Mouse (Mus musculus) forebrain, embryonic 13.5 days (tissue): Measurements from ENCODE around the gene Bcan. TPM values are rescaled to one million over a fixed set of nuclear protein-coding genes. Genes with fewer than 3 reads are reported as not detected.

Experiments
- ATAC-seq: fragments of 200-750 bp; cut with Nextera tagmentation; 2 replicates; pipeline ENCODE4 v1.8.0; 2017
- H3K27ac ChIP-seq: fragments of 300-500 bp; sonication (generic); 2 replicates; pipeline ENCODE4 v1.5.1; 2015; ENCODE audit warnings: inconsistent platforms, mild to moderate bottlenecking, moderate library complexity
- H3K27me3 ChIP-seq: fragments of 300-500 bp; sonication (generic); 2 replicates; pipeline ENCODE4 v1.6.1; 2015; ENCODE audit warnings: mild to moderate bottlenecking, inconsistent platforms
- H3K36me3 ChIP-seq: fragments of 300-500 bp; sonication (generic); 2 replicates; pipeline ENCODE4 v1.6.1; 2015; ENCODE audit warnings: mild to moderate bottlenecking, inconsistent platforms; ENCODE audit not compliant: poor library complexity, severe bottlenecking
- H3K4me1 ChIP-seq: fragments of 300-500 bp; sonication (generic); 2 replicates; pipeline ENCODE4 v1.6.1; 2015; ENCODE audit warnings: inconsistent platforms
- H3K4me2 ChIP-seq: fragments of 300-500 bp; sonication (generic); 2 replicates; pipeline ENCODE4 v1.6.1; 2015; ENCODE audit warnings: inconsistent platforms, mild to moderate bottlenecking, moderate library complexity
- H3K4me3 ChIP-seq: fragments of 300-500 bp; sonication (generic); 2 replicates; pipeline ENCODE4 v1.5.1; 2015; ENCODE audit warnings: mild to moderate bottlenecking, inconsistent platforms
- H3K9ac ChIP-seq: fragments of 300-500 bp; sonication (generic); 2 replicates; pipeline ENCODE4 v1.6.1; 2015; ENCODE audit warnings: mild to moderate bottlenecking, inconsistent platforms
- H3K9me3 ChIP-seq: fragments of 300-500 bp; sonication (generic); replicated peaks from 2 replicates; pipeline ENCODE4 v1.6.1; 2016; ENCODE audit warnings: inconsistent platforms
- WGBS: fragments of 180-500 bp; shearing (Covaris S2); methylation state at CpG from one replicate; pipeline ENCODE4 v1.1.7; 2015; 5-methylcytosine and 5-hydroxymethylcytosine counted together
- polyA plus RNA-seq: library from polyadenylated mRNA; unstranded; fragments of >200 nt; fragmentation: Nextera tagmentation; extraction: Ambion mirVana; gene quantifications from 2 replicates; pipeline ENCODE4 v1.2.1, GENCODE M21; 2015

The Bcan gene
- polyA plus RNA-seq = 9.5 and 9.6 TPM in 2 replicates

DNA sequence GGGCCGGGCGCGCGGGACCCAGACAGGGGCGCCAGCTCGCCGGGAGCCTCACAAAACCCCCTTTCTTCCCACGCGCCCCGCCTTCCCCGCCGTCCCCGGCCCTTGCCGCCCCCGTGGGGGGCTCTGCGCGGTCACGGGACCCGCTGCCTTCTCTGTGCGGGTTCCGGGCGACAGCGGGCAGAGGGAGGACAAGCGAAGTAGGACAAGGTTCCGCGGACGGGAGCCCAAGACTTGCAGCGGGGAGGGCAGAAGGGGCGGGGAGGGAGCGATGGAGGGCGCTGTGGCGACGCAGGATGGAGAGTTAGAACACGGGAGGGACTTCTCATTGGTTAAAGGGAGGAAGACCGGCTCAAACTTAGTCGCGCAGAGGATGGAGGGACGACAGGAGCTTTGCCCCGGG is at the start of gene Bcan:
TSS of gene Bcan (minus strand) at position 50 of the 400 bp plus-strand sequence.
- H3K9ac ChIP-seq = peak within 1 kb of the TSS; percentile 64
- H3K4me2 ChIP-seq = peak within 1 kb of the TSS; percentile 80
- peak within 1 kb of the TSS; percentile 48 for H3K4me3 ChIP-seq
- WGBS = under 1% methylated on average over 39 of the region's 39 CpGs
- H3K27ac ChIP-seq = peak within 1 kb of the TSS; percentile 0; the same call in 1 of the 2 replicates
- 0 out of 2 replicates have a peak, but pooled peaks have one; percentile 14 for ATAC-seq
- H3K27me3 ChIP-seq = peaks cover 95% of the 10 kb centered on the region
- H3K9me3 ChIP-seq = no peaks in the 10 kb centered on the region
- peaks cover 55% of the 10 kb centered on the region for H3K4me1 ChIP-seq
- no peaks in the 10 kb centered on the region for H3K36me3 ChIP-seq

DNA sequence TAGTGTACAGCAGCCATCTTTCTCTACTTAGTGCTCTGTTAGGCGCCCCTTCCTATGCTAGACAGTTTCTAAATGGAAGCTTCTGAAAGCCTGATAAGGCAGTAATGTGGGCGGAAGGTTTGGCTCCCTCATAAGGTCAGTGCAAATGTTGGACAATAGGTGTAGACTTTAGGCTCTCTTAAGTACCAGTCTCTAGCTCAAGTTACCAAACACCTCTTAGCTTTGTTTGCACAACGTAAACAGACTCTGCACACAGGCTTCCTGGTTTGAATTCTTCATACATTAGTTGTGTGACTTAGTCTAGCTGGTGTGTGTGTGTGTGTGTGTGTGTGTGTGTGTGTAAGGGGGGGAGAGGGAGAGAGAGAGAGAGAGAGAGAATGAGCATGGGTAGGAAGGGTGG is 49.5 kb upstream of the Bcan start:
- H3K4me1 ChIP-seq = 0 out of 2 replicates have a peak, but pooled peaks cover 5% of the 10 kb centered on the region
- no peak overlapping the region for H3K4me3 ChIP-seq
- no peak for ATAC-seq
- no peaks in the 10 kb centered on the region for H3K9me3 ChIP-seq
- H3K27me3 ChIP-seq = no peaks in the 10 kb centered on the region
- peaks cover 41% of the 10 kb centered on the region for H3K36me3 ChIP-seq
- H3K27ac ChIP-seq = no peak overlapping the region
- 90% methylated on average over 3 of the region's 3 CpGs for WGBS
- H3K4me2 ChIP-seq = no peak overlapping the region
- H3K9ac ChIP-seq = no peak overlapping the region

- Histone ChIP-seq H3K27me3 (peaks cover 19% of the 10 kb centered on the region), H3K4me1 (peaks cover 13% of the 10 kb centered on the region), H3K27ac (no peak within 1 kb of the TSS), H3K9me3 (no peaks in the 10 kb centered on the region), H3K9ac (peak within 1 kb of the TSS; percentile 65), H3K4me3 (peak within 1 kb of the TSS; percentile 83), H3K4me2 (peak within 1 kb of the TSS; percentile 85), H3K36me3 (no peaks in the 10 kb centered on the region)
- WGBS = 9% methylated on average over 36 of the region's 36 CpGs
- ATAC-seq = peak; percentile 97
Observed at GRCm38 (mm10) chr3:88042661-88043421, 42.8 kb upstream of the Bcan start, which contains the start of gene Gpatch4. Gpatch4 (plus strand) TSS chr3:88043108.

DNA sequence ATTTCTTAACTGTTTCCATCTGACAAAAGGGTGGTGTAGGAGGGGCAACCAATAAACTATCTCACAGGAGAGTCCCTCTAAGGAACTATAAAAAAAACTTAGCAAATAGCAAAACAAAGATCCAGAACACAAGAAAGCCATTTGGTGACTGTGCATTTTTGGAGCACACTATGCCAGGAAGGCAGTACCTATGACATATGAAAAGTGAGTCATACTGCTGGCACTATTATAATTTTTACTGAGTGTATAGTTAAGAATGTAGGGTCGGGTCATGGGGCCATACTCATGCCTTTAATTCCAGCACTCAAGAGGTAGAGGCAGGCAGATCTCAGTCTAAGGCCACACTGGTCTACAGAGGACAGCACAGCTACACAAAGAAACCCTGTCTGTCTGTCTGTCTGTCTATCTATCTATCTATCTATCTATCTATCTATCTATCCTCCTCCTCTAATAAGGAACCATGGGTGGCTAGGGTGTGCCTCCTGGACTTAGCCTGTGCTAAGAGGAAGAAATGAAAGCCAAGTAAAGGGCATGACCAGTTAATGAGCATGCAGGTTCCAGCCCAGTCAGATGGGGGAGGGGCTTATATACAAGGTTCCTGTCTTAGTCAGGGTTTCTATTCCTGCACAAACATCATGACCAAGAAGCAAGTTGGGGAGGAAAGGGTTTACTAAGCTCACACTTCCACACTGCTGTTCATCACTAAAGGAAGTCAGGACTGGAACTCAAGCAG is 35.7 kb upstream of the Bcan start:
- H3K4me3 ChIP-seq = no peak overlapping the region
- H3K9ac ChIP-seq = no peak overlapping the region
- WGBS = 73% methylated on average over 1 of the region's 1 CpGs
- no peaks in the 10 kb centered on the region for H3K9me3 ChIP-seq
- no peaks in the 10 kb centered on the region for H3K36me3 ChIP-seq
- no peak overlapping the region for H3K4me2 ChIP-seq
- no peak overlapping the region for H3K27ac ChIP-seq
- no peak for ATAC-seq
- H3K4me1 ChIP-seq = no peaks in the 10 kb centered on the region
- H3K27me3 ChIP-seq = peaks cover 53% of the 10 kb centered on the region

DNA sequence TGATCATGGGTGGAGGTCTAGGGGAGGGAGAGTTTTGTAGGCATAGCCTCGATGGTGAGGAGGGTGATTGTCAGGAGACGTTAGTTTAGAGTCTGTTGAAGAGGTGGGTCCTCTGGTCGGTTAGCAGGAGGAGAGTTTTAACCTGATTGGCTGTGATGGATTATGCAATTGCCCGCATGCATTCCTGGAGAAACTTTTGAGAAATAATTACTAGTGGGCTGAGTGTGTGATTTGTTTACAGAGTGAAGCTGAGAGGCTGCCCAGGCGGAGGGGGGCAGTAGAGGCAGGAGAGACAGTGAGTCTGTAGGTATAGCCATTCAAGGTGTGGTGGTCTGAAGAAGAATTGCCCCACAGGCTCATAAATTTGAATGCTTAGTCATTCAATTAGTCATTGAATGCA is 33.5 kb upstream of the Bcan start:
- Histone ChIP-seq H3K27ac (no peak overlapping the region), H3K4me1 (no peaks in the 10 kb centered on the region), H3K36me3 (no peaks in the 10 kb centered on the region), H3K9me3 (peaks cover under 1% of the 10 kb centered on the region; the same call in 1 of the 2 replicates), H3K4me3 (no peak overlapping the region), H3K9ac (no peak overlapping the region), H3K27me3 (peaks cover 52% of the 10 kb centered on the region), H3K4me2 (no peak overlapping the region)
- WGBS = 75% methylated on average over 5 of the region's 5 CpGs
- no peak for ATAC-seq

GRCm38 (mm10) chr3:88030608-88031395 is 30.8 kb upstream of the Bcan start:
- Histone ChIP-seq H3K36me3 (no peaks in the 10 kb centered on the region), H3K4me1 (no peaks in the 10 kb centered on the region), H3K27me3 (peaks cover 56% of the 10 kb centered on the region), H3K9me3 (peaks cover 8% of the 10 kb centered on the region), H3K4me2 (no peak overlapping the region), H3K27ac (no peak overlapping the region), H3K4me3 (no peak overlapping the region), H3K9ac (no peak overlapping the region)
- ATAC-seq = no peak
- WGBS = 23% methylated on average over 19 of the region's 19 CpGs

- Histone ChIP-seq H3K4me1 (peaks cover 17% of the 10 kb centered on the region), H3K9me3 (peaks cover 8% of the 10 kb centered on the region), H3K9ac (no peak within 1 kb of the TSS), H3K36me3 (no peaks in the 10 kb centered on the region), H3K4me2 (no peak within 1 kb of the TSS), H3K4me3 (no peak within 1 kb of the TSS), H3K27me3 (peaks cover 76% of the 10 kb centered on the region), H3K27ac (no peak within 1 kb of the TSS)
- ATAC-seq = no peak
- WGBS = 49% methylated on average over 5 of the region's 5 CpGs
Observed at GRCm38 (mm10) chr3:88027434-88028186, 27.6 kb upstream of the Bcan start, which contains the start of gene Hapln2. Hapln2 (minus strand) TSS chr3:88027583.

DNA sequence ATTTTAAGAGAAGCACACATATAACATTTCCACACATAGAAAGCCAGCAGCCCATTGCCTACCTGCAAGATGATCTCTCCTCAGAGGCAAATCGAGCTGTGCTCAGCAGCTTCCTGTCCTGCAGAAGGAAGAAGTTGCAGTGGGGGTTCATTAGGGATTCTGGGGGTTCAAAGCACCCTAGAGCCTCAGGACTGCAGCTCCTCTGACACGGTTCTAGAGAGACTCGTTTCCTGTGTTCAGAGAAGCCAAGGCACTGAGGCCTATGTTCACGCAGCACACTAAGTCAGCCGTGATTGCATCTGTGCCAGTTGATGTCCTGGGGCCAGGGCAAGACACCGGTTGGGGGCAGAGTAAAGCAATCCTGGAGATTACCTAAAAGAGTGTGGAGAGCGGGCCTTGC is 26.8 kb upstream of the Bcan start:
- peaks cover 22% of the 10 kb centered on the region for H3K4me1 ChIP-seq
- 60% methylated on average over 7 of the region's 7 CpGs for WGBS
- no peak overlapping the region for H3K27ac ChIP-seq
- peaks cover 8% of the 10 kb centered on the region for H3K9me3 ChIP-seq
- H3K27me3 ChIP-seq = peaks cover 77% of the 10 kb centered on the region
- no peak overlapping the region for H3K4me3 ChIP-seq
- H3K4me2 ChIP-seq = no peak overlapping the region
- no peak for ATAC-seq
- no peak overlapping the region for H3K9ac ChIP-seq
- H3K36me3 ChIP-seq = no peaks in the 10 kb centered on the region

- Histone ChIP-seq H3K9ac (peak overlapping the region; percentile 63), H3K4me3 (peak overlapping the region; percentile 56), H3K27ac (no peak overlapping the region), H3K36me3 (no peaks in the 10 kb centered on the region), H3K9me3 (peaks cover 6% of the 10 kb centered on the region), H3K4me1 (peaks cover 22% of the 10 kb centered on the region), H3K27me3 (peaks cover 79% of the 10 kb centered on the region), H3K4me2 (peak overlapping the region; percentile 98)
- ATAC-seq = peak; percentile 80
- under 1% methylated on average over 72 of the region's 81 CpGs for WGBS
Observed at GRCm38 (mm10) chr3:88023192-88024074, 23.4 kb upstream of the Bcan start.

DNA sequence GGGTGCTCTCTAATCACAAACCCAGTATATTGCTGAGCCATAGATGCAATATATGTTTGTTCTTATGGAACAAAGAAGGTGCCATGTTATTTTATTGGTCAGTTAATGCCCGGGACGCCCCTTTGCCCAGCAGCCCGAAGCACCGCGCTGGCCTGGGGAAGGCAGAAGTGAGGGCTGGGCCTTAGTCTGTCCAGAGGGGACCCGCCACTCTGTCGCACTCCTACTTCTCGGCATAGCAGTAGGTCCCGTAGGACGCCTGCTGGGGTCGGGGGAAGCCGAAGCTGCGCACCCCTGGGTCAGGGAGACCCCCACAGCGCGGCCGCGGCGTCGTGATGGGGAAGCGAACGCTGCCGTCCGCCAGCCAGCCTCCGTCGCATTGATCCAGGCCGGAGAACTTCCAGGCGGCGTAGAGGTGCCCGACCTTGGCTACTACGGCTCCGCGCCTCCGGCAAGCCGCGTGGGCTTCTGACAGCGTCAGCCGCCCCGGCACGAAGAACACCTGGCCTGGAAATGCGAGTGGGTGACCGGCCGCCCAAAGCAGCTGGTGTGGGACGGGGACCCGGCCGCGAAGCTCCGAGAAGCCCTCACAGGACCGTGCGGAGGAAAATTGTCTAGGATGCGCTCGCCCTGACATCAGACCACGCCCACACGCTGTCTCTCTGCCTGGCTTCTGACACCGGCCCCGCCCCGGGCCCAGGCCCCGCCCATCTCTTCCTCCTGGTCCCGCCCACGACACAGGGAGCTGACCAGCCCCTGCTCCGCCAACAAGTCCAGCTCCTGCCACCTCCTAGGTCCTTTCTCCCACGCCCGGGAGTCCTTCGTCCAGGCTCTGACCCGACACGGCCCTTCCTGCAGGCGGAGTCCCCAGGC is 22.5 kb upstream of the Bcan start:
- H3K4me3 ChIP-seq = peak overlapping the region; percentile 56
- peak overlapping the region; percentile 63 for H3K9ac ChIP-seq
- H3K4me1 ChIP-seq = peaks cover 22% of the 10 kb centered on the region
- no peaks in the 10 kb centered on the region for H3K36me3 ChIP-seq
- WGBS = 1% methylated on average over 65 of the region's 66 CpGs
- peak overlapping the region; percentile 98 for H3K4me2 ChIP-seq
- H3K27me3 ChIP-seq = peaks cover 83% of the 10 kb centered on the region
- no peaks in the 10 kb centered on the region for H3K9me3 ChIP-seq
- ATAC-seq = peak; percentile 83
- H3K27ac ChIP-seq = no peak overlapping the region
